Mouse (Mus musculus): ENCODE measurements around the gene Gpd1l. TPM values are rescaled to one million over a fixed set of nuclear protein-coding genes. Genes with fewer than 3 reads are reported as not detected.
A peak's percentile ranks its signal among the peaks of the same experiment; 100 is the strongest.
"Not testable (repeated sequence)": the region's sequence is repeated elsewhere in the genome, so short reads cannot be mapped to it uniquely, and the experiment has no call there.

Gpd1l gene
- polyA plus RNA-seq (2021): 69.0 TPM

DNA sequence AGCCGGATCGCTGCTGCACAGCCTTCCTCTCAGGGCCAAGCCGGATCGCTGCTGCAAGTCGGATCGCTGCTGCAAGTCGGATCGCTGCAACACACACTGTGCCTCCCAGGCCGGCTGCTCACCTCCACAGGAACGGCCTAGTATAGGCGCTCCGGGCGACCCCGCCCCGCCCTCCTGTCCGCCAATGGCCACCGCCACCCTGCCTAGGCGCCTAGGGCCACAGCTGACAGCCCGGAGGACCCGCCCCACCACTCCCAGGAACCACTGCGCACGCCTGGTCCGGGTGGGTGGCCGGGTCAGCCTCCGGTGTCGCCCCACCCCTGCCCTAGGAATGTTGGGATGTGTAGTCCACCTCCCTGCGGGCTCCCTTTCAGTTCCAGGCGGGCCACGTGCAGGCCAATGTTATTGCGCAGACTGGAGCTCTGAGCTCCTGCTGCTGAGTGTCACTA, at the start of gene Gpd1l:
TSS of gene Gpd1l (minus strand) at position 265 of the 449 bp plus-strand sequence.
- in situ Hi-C loops (cut with MboI; ENCODE audit: low pct_unique_long_range_greater_than_20kb): no loop called here
- ATAC-seq: peak; percentile 93
- POLR2A ChIA-PET: no interaction called here
- TF ChIP-seq CTCF (IDR thresholded peaks at IDR 0.05): no peak
- H3K27me3 ChIP-seq: no peaks in the 10 kb centered on the region
- CTCF ChIA-PET: no interaction called here
- DNase-seq (ENCODE audit: low read depth, low spot score): peak; percentile 67

DNA sequence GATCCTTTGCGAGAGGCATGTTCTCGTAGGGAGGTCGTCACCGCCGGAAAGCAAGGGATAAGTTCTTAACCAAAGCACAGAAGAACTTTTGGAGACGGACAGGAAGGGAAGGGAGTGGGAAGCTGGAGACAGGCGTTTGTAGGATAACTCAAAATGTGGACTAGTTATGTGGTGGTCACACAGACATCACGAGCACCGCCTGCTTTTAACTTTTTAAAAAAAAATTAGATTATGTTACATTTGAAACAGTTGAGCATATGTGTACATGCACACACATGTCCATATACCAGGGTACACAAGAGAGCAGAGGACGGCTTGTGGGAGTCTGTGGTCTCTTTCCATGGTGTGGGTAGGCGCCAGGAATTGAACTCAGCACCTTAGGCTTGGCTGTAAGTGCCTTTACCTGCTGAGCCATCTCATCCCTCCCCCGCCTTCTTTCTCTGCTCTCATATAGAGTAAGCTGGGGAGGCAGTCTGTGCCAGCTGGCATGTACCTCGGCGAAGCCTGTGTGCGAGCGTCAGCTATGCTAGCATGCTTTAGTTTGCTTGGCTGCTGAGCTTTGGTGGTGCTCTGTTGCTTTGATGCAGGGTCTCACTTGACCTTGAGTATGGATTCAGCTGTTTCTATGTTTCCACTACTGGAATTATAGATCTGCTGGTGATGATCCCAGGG, 49.0 kb upstream of the Gpd1l start, which contains the start of gene Rps27rt:
TSS of gene Rps27rt (minus strand) at position 51 of the 672 bp plus-strand sequence.
- TF ChIP-seq CTCF (IDR thresholded peaks at IDR 0.05): no peak
- in situ Hi-C loops (cut with MboI; ENCODE audit: low pct_unique_long_range_greater_than_20kb): no loop called here
- CTCF ChIA-PET: no interaction called here
- H3K27me3 ChIP-seq: no peaks in the 10 kb centered on the region
- no peak for DNase-seq (ENCODE audit: low read depth, low spot score)
- POLR2A ChIA-PET: no interaction called here
- no peak for ATAC-seq

DNA sequence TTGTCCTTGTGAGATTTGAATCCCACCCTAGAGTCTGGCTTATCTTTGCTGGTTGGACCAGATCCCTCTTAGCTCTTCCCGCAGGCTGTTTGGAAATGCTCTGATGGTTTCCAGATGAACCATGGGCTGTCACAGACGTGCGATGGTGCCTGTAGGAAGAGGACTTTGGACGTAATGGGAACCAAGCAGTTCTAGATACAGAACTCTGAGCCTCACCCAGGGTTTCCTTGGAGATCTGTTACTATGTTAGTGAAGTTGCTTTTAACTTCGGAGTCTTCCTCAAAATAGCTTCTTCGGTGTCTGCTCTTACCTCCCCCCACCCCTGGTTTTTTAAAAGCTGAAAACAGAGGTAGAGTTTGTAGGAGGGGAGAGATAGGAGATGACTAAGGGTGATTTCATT, 46.2 kb upstream of the Gpd1l start:
- ChIA-PET POLR2A (interaction anchor here (0.7 kb wide), 1 partner anchor 13 kb away, joined by 3 read pairs; no protein-coding TSS in a partner anchor), CTCF (no interaction called here)
- TF ChIP-seq CTCF (IDR thresholded peaks at IDR 0.05): no peak
- H3K27me3 ChIP-seq: no peaks in the 10 kb centered on the region
- in situ Hi-C loops (cut with MboI; ENCODE audit: low pct_unique_long_range_greater_than_20kb): no loop called here
- DNase-seq (ENCODE audit: low read depth, low spot score): no peak
- no peak for ATAC-seq

DNA sequence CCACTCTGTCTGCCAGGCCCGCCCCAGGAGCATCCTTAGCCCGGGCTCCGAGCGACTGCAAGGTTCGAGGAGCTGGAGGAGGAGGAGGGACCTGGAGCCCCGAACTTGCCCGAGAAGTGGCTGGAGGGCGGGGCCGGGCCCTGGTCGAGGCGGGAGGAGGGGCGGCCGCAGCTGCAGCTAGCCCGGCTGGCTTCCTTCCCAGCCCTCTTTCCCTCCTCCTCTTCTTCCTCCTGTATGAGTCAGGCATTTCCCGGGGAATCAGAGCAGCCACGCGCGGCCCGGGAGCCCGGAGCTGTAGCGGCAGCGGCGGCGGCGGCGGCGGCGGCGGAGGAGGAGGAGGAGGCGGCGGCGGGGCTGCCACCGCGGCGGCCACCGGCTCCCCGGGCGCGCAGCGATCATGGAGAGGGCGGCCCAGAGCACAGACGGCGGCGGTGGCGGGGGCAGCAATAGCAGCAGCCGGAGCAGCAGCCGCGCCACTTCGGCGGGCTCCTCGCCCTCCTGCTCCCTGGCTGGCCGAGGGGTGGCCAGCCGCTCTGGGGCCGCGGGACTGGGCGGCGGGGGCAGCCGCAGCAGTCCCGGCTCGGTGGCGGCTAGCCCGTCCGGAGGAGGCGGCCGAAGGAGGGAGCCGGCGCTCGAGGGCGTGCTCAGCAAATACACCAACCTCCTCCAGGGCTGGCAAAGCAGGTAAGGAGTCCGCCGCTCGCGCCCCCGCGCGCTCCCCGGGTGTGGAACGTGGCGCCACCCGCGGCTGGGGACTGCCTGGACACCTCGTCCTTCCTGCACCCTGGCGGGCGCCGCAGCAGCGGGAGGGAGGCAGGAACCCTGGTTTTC, 44.7 kb upstream of the Gpd1l start, which contains the start of gene Osbpl10:
TSS of gene Osbpl10 (plus strand) at position 289 of the 831 bp plus-strand sequence.
- DNase-seq (ENCODE audit: low read depth, low spot score) (peak; percentile 6), ATAC-seq (peak; percentile 82)
- ChIA-PET CTCF (no interaction called here), POLR2A (no interaction called here)
- in situ Hi-C loops (cut with MboI; ENCODE audit: low pct_unique_long_range_greater_than_20kb): no loop called here
- no peaks in the 10 kb centered on the region for H3K27me3 ChIP-seq
- peak; percentile 72 for TF ChIP-seq CTCF (IDR thresholded peaks at IDR 0.05)

DNA sequence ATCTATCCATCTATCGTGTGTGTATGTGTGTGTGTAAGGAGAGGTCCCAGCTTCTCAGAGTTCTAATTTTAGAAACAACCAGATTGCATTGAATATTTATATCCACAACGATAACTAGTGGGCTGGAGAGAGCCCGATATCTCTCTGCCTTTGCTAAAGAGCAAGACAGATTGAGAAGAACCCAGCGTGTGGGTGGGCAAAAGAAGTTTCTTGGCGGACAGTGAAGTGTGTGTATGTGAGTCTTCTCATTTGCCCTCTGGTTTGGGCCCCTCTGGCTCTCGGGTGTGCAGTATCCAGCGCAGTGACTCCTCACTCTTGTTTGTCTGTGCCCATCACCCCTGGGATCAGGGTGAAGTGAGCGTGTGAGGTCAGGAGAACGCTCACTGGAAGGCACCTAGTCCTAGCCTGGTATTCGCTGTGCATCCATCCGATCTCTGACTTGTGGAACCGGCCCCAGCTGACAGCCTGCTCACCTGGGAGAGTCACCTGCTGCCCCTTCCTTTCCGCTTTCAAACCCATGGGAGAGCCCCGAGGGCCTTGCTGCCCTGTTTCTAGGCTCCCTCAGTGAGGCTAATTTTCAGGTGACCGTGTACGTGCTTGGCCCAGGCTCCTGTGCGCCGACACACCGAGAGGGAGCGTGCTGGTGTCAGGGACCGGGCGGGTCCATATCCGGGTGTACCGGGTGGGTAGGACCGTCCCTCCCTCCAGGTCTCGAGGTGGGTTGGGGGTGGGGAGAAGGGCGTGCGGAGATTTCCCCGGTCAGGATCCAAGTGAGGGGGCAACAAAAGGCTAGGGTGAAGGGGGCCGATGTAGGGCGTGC, 43.9 kb upstream of the Gpd1l start:
- no peaks in the 10 kb centered on the region for H3K27me3 ChIP-seq
- no peak for TF ChIP-seq CTCF (IDR thresholded peaks at IDR 0.05)
- DNase-seq (ENCODE audit: low read depth, low spot score): no peak
- in situ Hi-C loops (cut with MboI; ENCODE audit: low pct_unique_long_range_greater_than_20kb): no loop called here
- CTCF ChIA-PET: interaction anchor here (0.8 kb wide), 1 partner anchor 10 kb away, joined by 3 read pairs; no protein-coding TSS in a partner anchor
- peak; percentile 5 for ATAC-seq
- POLR2A ChIA-PET: interaction anchor here (0.7 kb wide), 1 partner anchor 9 kb away, joined by 3 read pairs; no protein-coding TSS in a partner anchor

DNA sequence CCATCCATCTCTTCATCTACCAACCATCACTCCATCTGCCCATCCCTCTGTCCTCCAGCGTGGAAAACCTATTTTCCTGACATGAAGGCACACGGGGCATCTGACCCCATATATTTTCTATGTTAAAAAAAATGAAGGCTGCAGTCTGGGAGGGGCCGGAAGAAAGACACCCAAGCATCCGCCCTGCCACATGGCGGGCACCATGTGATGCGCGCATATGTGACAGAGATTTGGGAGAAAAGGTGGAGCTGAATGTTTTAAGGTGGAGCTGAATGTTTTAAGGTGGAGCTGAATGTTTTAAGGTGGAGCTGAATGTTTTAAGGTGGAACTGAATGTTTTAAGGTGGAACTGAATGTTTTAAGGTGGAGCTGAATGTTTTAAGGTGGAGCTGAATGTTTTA, 32.5 kb upstream of the Gpd1l start:
- POLR2A ChIA-PET: not testable (repeated sequence)

DNA sequence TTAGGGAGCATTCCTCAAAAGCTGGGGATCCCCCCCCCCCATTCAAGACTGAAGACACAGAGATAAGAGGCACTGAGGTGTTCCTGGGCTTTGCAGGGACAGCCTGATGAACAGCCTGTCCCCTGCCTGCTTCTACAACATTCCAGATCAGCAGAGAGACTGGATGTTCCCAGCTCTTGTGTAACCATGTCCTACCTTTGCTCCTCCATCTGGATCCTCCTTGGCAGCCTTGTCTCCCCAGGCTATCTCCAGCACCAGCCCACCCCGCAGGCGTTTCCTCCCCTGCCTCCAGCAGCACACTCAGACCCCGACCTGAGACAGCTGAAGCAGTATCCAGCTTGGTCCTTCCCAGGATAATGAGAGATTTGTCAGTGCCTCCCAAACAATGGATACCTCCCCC, 30.3 kb upstream of the Gpd1l start:
- ChIA-PET POLR2A (no interaction called here), CTCF (no interaction called here)
- H3K27me3 ChIP-seq: no peaks in the 10 kb centered on the region
- ATAC-seq (no peak), DNase-seq (ENCODE audit: low read depth, low spot score) (no peak)
- in situ Hi-C loops (cut with MboI; ENCODE audit: low pct_unique_long_range_greater_than_20kb): no loop called here
- no peak for TF ChIP-seq CTCF (IDR thresholded peaks at IDR 0.05)

More for the DNA sequence above, 32.5 kb upstream of the Gpd1l start:
- H3K27me3 ChIP-seq; in situ Hi-C loops (cut with MboI; ENCODE audit: low pct_unique_long_range_greater_than_20kb); ATAC-seq; DNase-seq (ENCODE audit: low read depth, low spot score); CTCF ChIA-PET: not testable (repeated sequence)

DNA sequence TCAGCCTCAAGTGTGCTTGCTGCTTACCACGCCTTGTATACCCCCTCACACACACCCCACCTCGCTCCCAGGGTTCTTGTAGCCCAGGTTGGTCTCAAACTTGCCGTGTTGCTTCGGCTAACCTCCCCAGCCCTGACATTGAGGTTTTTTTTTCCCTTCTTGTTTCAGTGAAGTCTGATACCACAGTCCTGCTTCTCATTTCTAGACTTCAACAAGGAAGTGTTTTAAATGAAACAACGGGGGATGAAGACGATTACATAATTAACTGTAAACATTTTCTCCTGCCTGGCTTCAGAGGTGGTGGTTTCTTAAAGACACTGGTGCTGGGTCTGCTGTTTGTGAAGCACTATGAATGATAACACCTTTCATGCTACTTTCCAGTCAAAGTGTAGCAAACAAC, 27.1 kb upstream of the Gpd1l start:
- DNase-seq (ENCODE audit: low read depth, low spot score) (no peak), ATAC-seq (no peak)
- in situ Hi-C loops (cut with MboI; ENCODE audit: low pct_unique_long_range_greater_than_20kb): no loop called here
- no peaks in the 10 kb centered on the region for H3K27me3 ChIP-seq
- no peak for TF ChIP-seq CTCF (IDR thresholded peaks at IDR 0.05)
- ChIA-PET CTCF (no interaction called here), POLR2A (no interaction called here)

DNA sequence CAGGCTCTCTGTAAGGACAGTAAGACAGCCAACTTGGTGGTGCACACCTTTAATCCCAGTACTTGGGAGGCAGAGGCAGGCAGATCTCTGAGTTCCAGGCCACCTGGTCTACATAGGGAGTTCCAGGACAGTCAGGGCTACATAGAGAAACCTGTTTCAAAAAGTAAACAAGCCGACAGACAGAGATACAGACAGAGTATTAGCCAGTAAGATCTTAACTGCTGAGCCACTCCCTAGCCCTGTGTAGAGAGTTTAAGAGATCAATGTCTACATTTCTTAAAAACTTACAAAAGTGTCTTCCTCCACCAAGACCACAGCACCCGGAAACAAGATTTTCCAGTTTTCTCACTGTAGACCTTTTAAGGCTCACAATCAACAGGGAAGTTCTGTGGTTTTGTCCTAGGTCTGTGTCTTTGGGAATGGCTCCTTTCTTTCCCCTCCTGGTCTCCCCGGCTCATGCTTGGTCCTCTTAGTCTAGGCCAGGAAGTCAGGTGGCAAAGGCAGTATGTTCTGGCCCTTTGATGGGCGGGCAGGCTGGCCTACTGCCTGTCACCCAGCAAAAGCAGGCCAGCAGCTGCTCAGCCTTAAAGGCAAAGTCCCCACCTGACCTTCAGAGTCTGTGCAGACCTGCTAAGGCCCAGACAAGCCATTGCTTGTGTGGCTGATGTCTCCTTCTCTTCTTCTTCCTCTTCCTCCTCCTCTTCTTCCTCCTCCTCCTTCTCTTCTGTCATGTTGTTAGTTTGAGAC, 26.4 kb upstream of the Gpd1l start:
- DNase-seq (ENCODE audit: low read depth, low spot score): no peak

More for the DNA sequence above, 26.4 kb upstream of the Gpd1l start:
- in situ Hi-C loops (cut with MboI; ENCODE audit: low pct_unique_long_range_greater_than_20kb): no loop called here
- ATAC-seq: no peak
- TF ChIP-seq CTCF (IDR thresholded peaks at IDR 0.05): no peak
- ChIA-PET CTCF (interaction anchor here (1.4 kb wide), 1 partner anchor 47 kb away, joined by 9 read pairs; no protein-coding TSS in a partner anchor), POLR2A (no interaction called here)
- no peaks in the 10 kb centered on the region for H3K27me3 ChIP-seq
